Mouse (Mus musculus) forebrain, embryonic 16.5 days (tissue): ENCODE measurements around the gene Vstm2l. TPM values are rescaled to one million over a fixed set of nuclear protein-coding genes. Genes with fewer than 3 reads are reported as not detected.

Source experiments
- ATAC-seq: fragments of 200-750 bp; cut with Nextera tagmentation; 2 replicates; pipeline ENCODE4 v1.8.0; 2017; ENCODE audit warnings: mild to moderate bottlenecking, moderate library complexity
- H3K27ac ChIP-seq: fragments of 300-500 bp; sonication (generic); 2 replicates; pipeline ENCODE4 v1.5.1; 2014; ENCODE audit warnings: low read length, control low read depth
- H3K27me3 ChIP-seq: fragments of 300-500 bp; sonication (generic); replicated peaks from 2 replicates; pipeline ENCODE4 v1.6.1; 2014; ENCODE audit warnings: low read length; ENCODE audit not compliant: control insufficient read depth, insufficient read depth
- H3K36me3 ChIP-seq: fragments of 300-500 bp; sonication (generic); 2 replicates; pipeline ENCODE4 v1.6.1; 2014; ENCODE audit not compliant: control insufficient read depth, insufficient read depth
- H3K4me1 ChIP-seq: fragments of 300-500 bp; sonication (generic); replicated peaks from 2 replicates; pipeline ENCODE4 v1.6.1; 2014; ENCODE audit warnings: low read length; ENCODE audit not compliant: control insufficient read depth, insufficient read depth
- H3K4me2 ChIP-seq: fragments of 300-500 bp; sonication (generic); 2 replicates; pipeline ENCODE4 v1.6.1; 2014; ENCODE audit warnings: mild to moderate bottlenecking, low read length, control low read depth
- H3K4me3 ChIP-seq: fragments of 300-500 bp; sonication (generic); replicated peaks from 2 replicates; pipeline ENCODE4 v1.5.1; 2014; ENCODE audit warnings: mild to moderate bottlenecking, low read length, control low read depth
- H3K9ac ChIP-seq: fragments of 300-500 bp; sonication (generic); replicated peaks from 2 replicates; pipeline ENCODE4 v1.6.1; 2014; ENCODE audit warnings: low read depth, low read length, control low read depth
- H3K9me3 ChIP-seq: fragments of 300-500 bp; sonication (generic); 2 replicates; pipeline ENCODE4 v1.6.1; 2016; ENCODE audit warnings: low read length; ENCODE audit not compliant: control insufficient read depth
- WGBS: fragments of 180-500 bp; shearing (Covaris S2); extraction: QIAGEN DNeasy Blood & Tissue Kit; methylation state at CpG from one replicate; pipeline ENCODE4 v1.1.7; 2014; 5-methylcytosine and 5-hydroxymethylcytosine counted together
- polyA plus RNA-seq: library from polyadenylated mRNA; unstranded; fragments of >200 nt; fragmentation: Nextera tagmentation; extraction: Ambion mirVana; gene quantifications from 2 replicates; pipeline ENCODE4 v1.2.1, GENCODE M21; 2015

Vstm2l gene
- polyA plus RNA-seq, 1 experiment from 2014 or later: 6.6 TPM

DNA sequence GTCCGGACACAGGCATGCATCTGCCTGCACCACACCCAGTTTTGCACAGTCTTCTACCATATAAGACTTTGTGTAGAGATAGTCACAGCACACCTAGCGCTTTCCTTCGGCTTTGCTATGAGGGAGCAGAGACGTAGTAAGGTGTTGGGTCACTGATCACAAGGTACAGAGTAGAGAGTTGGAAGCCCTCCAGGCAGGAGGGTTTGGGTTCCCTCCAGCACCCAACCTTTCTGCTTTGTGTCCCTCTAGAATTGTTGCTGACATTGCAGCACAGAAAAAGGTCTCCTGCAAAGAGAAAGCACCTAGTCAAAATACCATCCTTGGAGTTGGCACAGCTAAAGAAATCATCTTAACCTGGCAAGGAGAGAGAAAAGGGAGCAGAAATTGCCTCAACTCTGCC is 78.0 kb downstream of the Vstm2l start:
- H3K27ac ChIP-seq: no peak overlapping the region
- no peak for ATAC-seq
- no peaks in the 10 kb centered on the region for H3K9me3 ChIP-seq
- no peak overlapping the region for H3K4me2 ChIP-seq
- WGBS: 95% methylated on average over 4 of the region's 4 CpGs
- H3K4me1 ChIP-seq: peaks cover 10% of the 10 kb centered on the region
- peaks cover 7% of the 10 kb centered on the region; the same call in 1 of the 2 replicates for H3K36me3 ChIP-seq
- no peaks in the 10 kb centered on the region for H3K27me3 ChIP-seq
- H3K4me3 ChIP-seq: no peak overlapping the region
- no peak overlapping the region for H3K9ac ChIP-seq

Other genes starting within 250 kb of the Vstm2l start
- 78.2 and 79.8 TPM in 2 replicates for gene Ctnnbl1, start 177.3 kb upstream of the Vstm2l start, polyA plus RNA-seq
- 21.1 and 22.1 TPM in 2 replicates for gene Tti1, start 113.8 kb downstream of the Vstm2l start, polyA plus RNA-seq
- 36.6 and 44.6 TPM in 2 replicates for gene Rprd1b, start 113.8 kb downstream of the Vstm2l start, polyA plus RNA-seq
- 5.0 and 7.5 TPM in 2 replicates for gene Tgm2, start 231.8 kb downstream of the Vstm2l start, polyA plus RNA-seq